Mouse (Mus musculus): ENCODE measurements around the gene Usp7. TPM values are rescaled to one million over a fixed set of nuclear protein-coding genes. Genes with fewer than 3 reads are reported as not detected.

Gene Usp7
- polyA plus RNA-seq, 1 experiment from 2014 or later, result 45.4 TPM

DNA sequence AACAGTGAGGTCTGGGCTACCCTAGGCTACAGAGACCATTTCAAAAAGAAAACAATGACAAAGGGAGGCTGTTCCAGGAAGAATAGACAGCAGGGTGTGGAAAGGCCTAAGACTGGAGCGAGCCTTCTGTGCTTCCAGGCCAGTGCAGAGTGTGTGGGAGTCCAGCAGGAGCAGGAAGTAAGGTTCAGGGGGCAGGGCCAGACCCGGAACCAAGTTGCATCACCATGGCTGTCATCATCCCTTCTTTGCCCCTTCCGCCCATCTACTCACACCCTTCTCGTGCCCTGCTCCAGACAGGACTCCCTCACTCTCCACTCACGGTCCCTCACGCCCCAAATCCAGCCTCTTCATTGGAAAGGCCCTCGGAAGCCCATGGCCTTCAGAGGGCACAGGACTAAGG, 124.8 kb downstream of the Usp7 start:
- Histone ChIP-seq H3K36me3 (ENCODE audit: control insufficient read depth, insufficient read depth, low read length) (peaks cover 20% of the 10 kb centered on the region), H3K27me3 (replicated peaks; ENCODE audit: control insufficient read depth, insufficient read depth, low read length) (no peaks in the 10 kb centered on the region), H3K4me3 (ENCODE audit: low read depth, low read length) (no peak overlapping the region), H3K27ac (ENCODE audit: low read depth) (no peak overlapping the region), H3K9ac (ENCODE audit: low read length) (no peak overlapping the region), H3K4me1 (replicated peaks; ENCODE audit: control insufficient read depth, insufficient read depth, low read length) (peaks cover 28% of the 10 kb centered on the region), H3K4me2 (ENCODE audit: low read length) (no peak overlapping the region), H3K9me3 (ENCODE audit: control insufficient read depth, low read length) (no peaks in the 10 kb centered on the region)
- ATAC-seq (replicated peaks; ENCODE audit: low FRiP score, low TSS enrichment, low read depth) (no peak), DNase-seq (ENCODE audit: low spot score) (no peak)
- 78% methylated on average over 7 of the region's 7 CpGs for WGBS

- H3K9ac ChIP-seq (ENCODE audit: low read length), result no peak overlapping the region
- peaks cover 28% of the 10 kb centered on the region for H3K36me3 ChIP-seq (ENCODE audit: control insufficient read depth, insufficient read depth, low read length)
- H3K4me2 ChIP-seq (ENCODE audit: low read length), result no peak overlapping the region
- no peak overlapping the region for H3K4me3 ChIP-seq (ENCODE audit: low read depth, low read length)
- WGBS, result 48% methylated on average over 2 of the region's 2 CpGs
- no peak overlapping the region for H3K27ac ChIP-seq (ENCODE audit: low read depth)
- ATAC-seq (replicated peaks; ENCODE audit: low FRiP score, low TSS enrichment, low read depth) (no peak), DNase-seq (ENCODE audit: low spot score) (no peak)
- H3K27me3 ChIP-seq (replicated peaks; ENCODE audit: control insufficient read depth, insufficient read depth, low read length), result no peaks in the 10 kb centered on the region
- peaks cover 28% of the 10 kb centered on the region for H3K4me1 ChIP-seq (replicated peaks; ENCODE audit: control insufficient read depth, insufficient read depth, low read length)
- H3K9me3 ChIP-seq (ENCODE audit: control insufficient read depth, low read length), result no peaks in the 10 kb centered on the region
Observed at GRCm38 (mm10) chr16:8666452-8666851, 125.7 kb downstream of the Usp7 start.

- Histone ChIP-seq H3K4me2 (ENCODE audit: low read length) (no peak overlapping the region), H3K27ac (ENCODE audit: low read depth) (no peak overlapping the region), H3K36me3 (ENCODE audit: control insufficient read depth, insufficient read depth, low read length) (peaks cover 35% of the 10 kb centered on the region), H3K9ac (ENCODE audit: low read length) (no peak overlapping the region), H3K9me3 (ENCODE audit: control insufficient read depth, low read length) (no peaks in the 10 kb centered on the region), H3K4me1 (replicated peaks; ENCODE audit: control insufficient read depth, insufficient read depth, low read length) (peaks cover 23% of the 10 kb centered on the region), H3K4me3 (ENCODE audit: low read depth, low read length) (no peak overlapping the region), H3K27me3 (replicated peaks; ENCODE audit: control insufficient read depth, insufficient read depth, low read length) (no peaks in the 10 kb centered on the region)
- DNase-seq (ENCODE audit: low spot score) (no peak), ATAC-seq (replicated peaks; ENCODE audit: low FRiP score, low TSS enrichment, low read depth) (no peak)
- WGBS, result 81% methylated on average over 5 of the region's 5 CpGs
Observed at GRCm38 (mm10) chr16:8665367-8665766, 126.7 kb downstream of the Usp7 start.

DNA sequence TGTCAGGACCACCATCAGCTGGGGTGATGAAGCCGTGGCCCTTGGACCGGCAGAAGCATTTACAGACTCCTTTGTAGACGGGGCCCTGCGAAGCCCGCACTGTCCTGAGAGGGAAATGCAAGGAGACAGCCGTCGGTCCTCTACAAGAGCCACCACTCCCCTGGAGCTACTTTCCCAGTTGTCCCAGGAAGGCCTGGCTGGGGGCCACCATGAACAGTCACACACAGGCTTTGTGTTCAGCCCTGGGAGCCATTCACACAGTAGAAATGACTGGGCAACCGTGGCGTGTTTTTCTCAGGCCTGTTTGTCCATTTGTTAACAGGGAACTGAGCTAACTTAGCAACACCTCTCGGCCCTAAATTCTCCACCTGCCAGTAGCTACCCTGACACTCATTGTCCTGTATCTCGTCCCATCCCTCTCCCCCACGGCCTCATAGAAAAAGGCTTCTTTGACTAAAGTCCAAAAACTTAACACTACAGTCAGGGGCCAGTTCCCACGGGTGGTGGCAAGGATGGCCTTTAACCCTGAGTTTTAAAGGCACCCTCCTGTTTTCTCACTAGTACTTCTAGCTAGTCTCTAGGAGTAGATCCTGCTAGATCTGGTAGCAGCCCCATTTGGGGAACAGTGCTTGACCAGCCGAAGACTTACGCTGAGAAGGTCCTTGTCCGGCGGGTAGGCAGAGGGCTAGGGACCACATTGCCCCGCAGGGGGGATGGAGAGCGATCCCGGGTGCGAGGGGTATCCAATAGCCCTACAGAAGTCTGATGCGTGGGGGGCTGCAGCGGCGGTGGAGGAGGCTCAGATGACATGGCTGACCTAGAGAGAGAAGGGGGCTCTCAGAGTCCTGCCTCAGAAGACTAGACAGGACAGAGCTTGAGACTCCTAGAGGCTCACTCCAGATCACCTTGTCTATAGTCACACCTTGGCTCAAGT, 128.2 kb downstream of the Usp7 start:
- Histone ChIP-seq H3K9ac (ENCODE audit: low read length) (no peak overlapping the region), H3K4me2 (ENCODE audit: low read length) (no peak overlapping the region), H3K4me3 (ENCODE audit: low read depth, low read length) (no peak overlapping the region), H3K9me3 (ENCODE audit: control insufficient read depth, low read length) (no peaks in the 10 kb centered on the region), H3K4me1 (replicated peaks; ENCODE audit: control insufficient read depth, insufficient read depth, low read length) (peaks cover 11% of the 10 kb centered on the region), H3K27ac (ENCODE audit: low read depth) (no peak overlapping the region), H3K36me3 (ENCODE audit: control insufficient read depth, insufficient read depth, low read length) (peaks cover 42% of the 10 kb centered on the region), H3K27me3 (replicated peaks; ENCODE audit: control insufficient read depth, insufficient read depth, low read length) (no peaks in the 10 kb centered on the region)
- ATAC-seq (replicated peaks; ENCODE audit: low FRiP score, low TSS enrichment, low read depth) (no peak), DNase-seq (ENCODE audit: low spot score) (no peak)
- WGBS, result 86% methylated on average over 24 of the region's 24 CpGs

DNA sequence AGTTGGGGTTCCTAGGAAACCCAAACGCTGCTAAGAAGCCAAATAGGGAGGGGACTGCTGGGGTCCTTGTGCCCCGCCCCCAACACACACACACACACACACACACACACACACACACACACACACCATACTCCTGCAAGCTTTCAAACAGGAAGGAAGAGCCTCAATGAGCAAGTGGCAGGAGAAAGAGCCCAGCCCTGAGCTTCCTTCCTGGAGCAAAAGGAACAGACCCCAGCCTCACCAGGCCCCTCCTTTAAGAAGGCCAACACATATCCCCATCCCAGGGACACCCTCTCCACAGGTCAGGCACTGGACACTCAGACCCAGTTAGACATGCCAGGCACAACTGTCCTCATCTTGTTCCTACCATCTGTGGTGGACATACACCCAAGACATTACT, 129.1 kb downstream of the Usp7 start:
- Histone ChIP-seq H3K36me3 (ENCODE audit: control insufficient read depth, insufficient read depth, low read length) (peaks cover 48% of the 10 kb centered on the region), H3K4me3 (ENCODE audit: low read depth, low read length) (no peak overlapping the region), H3K27me3 (replicated peaks; ENCODE audit: control insufficient read depth, insufficient read depth, low read length) (no peaks in the 10 kb centered on the region), H3K4me1 (replicated peaks; ENCODE audit: control insufficient read depth, insufficient read depth, low read length) (peaks cover 8% of the 10 kb centered on the region), H3K9me3 (ENCODE audit: control insufficient read depth, low read length) (no peaks in the 10 kb centered on the region), H3K4me2 (ENCODE audit: low read length) (no peak overlapping the region), H3K9ac (ENCODE audit: low read length) (no peak overlapping the region), H3K27ac (ENCODE audit: low read depth) (no peak overlapping the region)
- no peak for ATAC-seq (replicated peaks; ENCODE audit: low FRiP score, low TSS enrichment, low read depth)
- WGBS, result 61% methylated on average over 2 of the region's 2 CpGs
- DNase-seq (ENCODE audit: low spot score), result no peak

- peaks cover 76% of the 10 kb centered on the region for H3K36me3 ChIP-seq (ENCODE audit: control insufficient read depth, insufficient read depth, low read length)
- 91% methylated on average over 4 of the region's 4 CpGs for WGBS
- no peak overlapping the region for H3K4me2 ChIP-seq (ENCODE audit: low read length)
- no peaks in the 10 kb centered on the region for H3K4me1 ChIP-seq (replicated peaks; ENCODE audit: control insufficient read depth, insufficient read depth, low read length)
- DNase-seq (ENCODE audit: low spot score), result no peak
- no peak for ATAC-seq (replicated peaks; ENCODE audit: low FRiP score, low TSS enrichment, low read depth)
- no peaks in the 10 kb centered on the region for H3K27me3 ChIP-seq (replicated peaks; ENCODE audit: control insufficient read depth, insufficient read depth, low read length)
- H3K9ac ChIP-seq (ENCODE audit: low read length), result no peak overlapping the region
- no peak overlapping the region for H3K27ac ChIP-seq (ENCODE audit: low read depth)
- no peaks in the 10 kb centered on the region for H3K9me3 ChIP-seq (ENCODE audit: control insufficient read depth, low read length)
- no peak overlapping the region for H3K4me3 ChIP-seq (ENCODE audit: low read depth, low read length)
Observed at GRCm38 (mm10) chr16:8658764-8659163, 133.3 kb downstream of the Usp7 start.

- Histone ChIP-seq H3K27me3 (replicated peaks; ENCODE audit: control insufficient read depth, insufficient read depth, low read length) (no peaks in the 10 kb centered on the region), H3K27ac (ENCODE audit: low read depth) (no peak overlapping the region), H3K4me2 (ENCODE audit: low read length) (no peak overlapping the region), H3K4me3 (ENCODE audit: low read depth, low read length) (no peak overlapping the region), H3K36me3 (ENCODE audit: control insufficient read depth, insufficient read depth, low read length) (peaks cover 73% of the 10 kb centered on the region), H3K4me1 (replicated peaks; ENCODE audit: control insufficient read depth, insufficient read depth, low read length) (no peaks in the 10 kb centered on the region), H3K9ac (ENCODE audit: low read length) (no peak overlapping the region), H3K9me3 (ENCODE audit: control insufficient read depth, low read length) (no peaks in the 10 kb centered on the region)
- no peak for ATAC-seq (replicated peaks; ENCODE audit: low FRiP score, low TSS enrichment, low read depth)
- DNase-seq (ENCODE audit: low spot score), result no peak
- 86% methylated on average over 4 of the region's 4 CpGs for WGBS
Observed at GRCm38 (mm10) chr16:8658349-8658748, 133.8 kb downstream of the Usp7 start.

- no peaks in the 10 kb centered on the region for H3K27me3 ChIP-seq (replicated peaks; ENCODE audit: control insufficient read depth, insufficient read depth, low read length)
- no peak overlapping the region for H3K9ac ChIP-seq (ENCODE audit: low read length)
- no peak overlapping the region for H3K4me3 ChIP-seq (ENCODE audit: low read depth, low read length)
- no peak overlapping the region for H3K4me2 ChIP-seq (ENCODE audit: low read length)
- DNase-seq (ENCODE audit: low spot score) (no peak), ATAC-seq (replicated peaks; ENCODE audit: low FRiP score, low TSS enrichment, low read depth) (no peak)
- 83% methylated on average over 2 of the region's 2 CpGs for WGBS
- H3K36me3 ChIP-seq (ENCODE audit: control insufficient read depth, insufficient read depth, low read length), result peaks cover 68% of the 10 kb centered on the region
- no peaks in the 10 kb centered on the region for H3K4me1 ChIP-seq (replicated peaks; ENCODE audit: control insufficient read depth, insufficient read depth, low read length)
- no peaks in the 10 kb centered on the region for H3K9me3 ChIP-seq (ENCODE audit: control insufficient read depth, low read length)
- H3K27ac ChIP-seq (ENCODE audit: low read depth), result no peak overlapping the region
Observed at GRCm38 (mm10) chr16:8656256-8656655, 135.9 kb downstream of the Usp7 start.

- Histone ChIP-seq H3K4me3 (ENCODE audit: low read depth, low read length) (no peak overlapping the region), H3K9me3 (ENCODE audit: control insufficient read depth, low read length) (no peaks in the 10 kb centered on the region), H3K27me3 (replicated peaks; ENCODE audit: control insufficient read depth, insufficient read depth, low read length) (no peaks in the 10 kb centered on the region), H3K9ac (ENCODE audit: low read length) (no peak overlapping the region), H3K4me2 (ENCODE audit: low read length) (no peak overlapping the region), H3K27ac (ENCODE audit: low read depth) (no peak overlapping the region), H3K36me3 (ENCODE audit: control insufficient read depth, insufficient read depth, low read length) (peaks cover 72% of the 10 kb centered on the region), H3K4me1 (replicated peaks; ENCODE audit: control insufficient read depth, insufficient read depth, low read length) (no peaks in the 10 kb centered on the region)
- WGBS, result 82% methylated on average over 9 of the region's 9 CpGs
- DNase-seq (ENCODE audit: low spot score) (no peak), ATAC-seq (replicated peaks; ENCODE audit: low FRiP score, low TSS enrichment, low read depth) (no peak)
Observed at GRCm38 (mm10) chr16:8655599-8655998, 136.5 kb downstream of the Usp7 start.
